Mouse (Mus musculus) kidney, postnatal 10 days (tissue): ENCODE results near the gene Cd247.
A peak's percentile ranks its signal among the peaks of the same experiment; 100 is the strongest.

Experiments
- DNase-seq: peaks from one replicate; pipeline ENCODE4 v3.0.0; 2021; ENCODE audit warnings: mixed read lengths

Cd247 gene

GRCm38 (mm10) chr1:165779954-165780585 is 8.4 kb upstream of the Cd247 start:
- peak; percentile 22 for DNase-seq

- peak; percentile 59 for DNase-seq
Observed at GRCm38 (mm10) chr1:165780586-165781111, 7.8 kb upstream of the Cd247 start.

- DNase-seq, result no peak
Observed at GRCm38 (mm10) chr1:165781426-165781825, 7.1 kb upstream of the Cd247 start.

GRCm38 (mm10) chr1:165781911-165782310 is 6.6 kb upstream of the Cd247 start:
- no peak for DNase-seq

- DNase-seq, result no peak
Observed at GRCm38 (mm10) chr1:165786296-165786695, 2.2 kb upstream of the Cd247 start.

GRCm38 (mm10) chr1:165789066-165789660 is 682 bp downstream of the Cd247 start:
- no peak for DNase-seq

GRCm38 (mm10) chr1:165789963-165790362 is 1.5 kb downstream of the Cd247 start:
- no peak for DNase-seq

- no peak for DNase-seq
Observed at GRCm38 (mm10) chr1:165790461-165791210, 2.2 kb downstream of the Cd247 start.

GRCm38 (mm10) chr1:165791411-165791810 is 2.9 kb downstream of the Cd247 start:
- no peak for DNase-seq

- no peak for DNase-seq
Observed at GRCm38 (mm10) chr1:165801709-165802310, 13.3 kb downstream of the Cd247 start.

GRCm38 (mm10) chr1:165803107-165803506 is 14.6 kb downstream of the Cd247 start:
- DNase-seq, result no peak

GRCm38 (mm10) chr1:165804133-165804532 is 15.7 kb downstream of the Cd247 start:
- DNase-seq, result no peak

GRCm38 (mm10) chr1:165810633-165811032 is 22.2 kb downstream of the Cd247 start:
- no peak for DNase-seq

- no peak for DNase-seq
Observed at GRCm38 (mm10) chr1:165811170-165811569, 22.7 kb downstream of the Cd247 start.

- no peak for DNase-seq
Observed at GRCm38 (mm10) chr1:165812775-165813174, 24.3 kb downstream of the Cd247 start.

GRCm38 (mm10) chr1:165814116-165814515 is 25.6 kb downstream of the Cd247 start:
- DNase-seq, result no peak

- DNase-seq, result peak; percentile 21
Observed at GRCm38 (mm10) chr1:165814521-165815278, 26.2 kb downstream of the Cd247 start.

- no peak for DNase-seq
Observed at GRCm38 (mm10) chr1:165816391-165816790, 27.9 kb downstream of the Cd247 start.

GRCm38 (mm10) chr1:165817264-165817663 is 28.8 kb downstream of the Cd247 start:
- no peak for DNase-seq

GRCm38 (mm10) chr1:165818145-165818860 is 29.8 kb downstream of the Cd247 start:
- DNase-seq, result no peak

- no peak for DNase-seq
Observed at GRCm38 (mm10) chr1:165819147-165819546, 30.7 kb downstream of the Cd247 start.

- no peak for DNase-seq
Observed at GRCm38 (mm10) chr1:165822031-165822430, 33.5 kb downstream of the Cd247 start.
